Comparison of ENCODE assay signal across 14 mouse cellular contexts in genomic region chr9:60184083-60184482, GRCm38 (mm10).
"Had no signal": no experiment of that assay in that cellular context is flagged by ENCODE, and none has a peak within 500 bp of the region (broad histone marks: within the 10 kb centered on the region; RNA-seq: fewer than 3 reads in every experiment).

No protein-coding gene starts in this region.

- ATAC-seq: intestine, embryonic 16.5 days; lung, postnatal 0 days; midbrain, embryonic 16.5 days had no signal

- H3K36me3 ChIP-seq: liver, embryonic 15.5 days; midbrain, embryonic 10.5 days; neural tube, embryonic 15.5 days had no signal

- H3K9ac ChIP-seq: liver, embryonic 15.5 days; neural tube, embryonic 15.5 days had no signal

- H3K4me2 ChIP-seq: liver, embryonic 11.5 days; liver, embryonic 15.5 days; neural tube, embryonic 15.5 days had no signal

- H3K4me3 ChIP-seq: liver, embryonic 15.5 days; midbrain, embryonic 10.5 days; neural tube, embryonic 15.5 days had no signal

- H3K27me3 ChIP-seq: liver, embryonic 15.5 days; neural tube, embryonic 15.5 days had no signal

- H3K27ac ChIP-seq: kidney, postnatal 0 days; liver, embryonic 15.5 days; neural tube, embryonic 15.5 days; stomach, postnatal 0 days had no signal

- DNase-seq: kidney, adult 8-10 months; left cerebral cortex, postnatal 4 days; lung, adult 2 months; lung, postnatal 36 days; right cerebral cortex, postnatal 14 days had no signal

- H3K9me3 ChIP-seq: liver, embryonic 15.5 days; midbrain, embryonic 10.5 days; neural tube, embryonic 15.5 days had no signal
